Mouse (Mus musculus): ENCODE data around the gene Taar7f. TPM values are rescaled to one million over a fixed set of nuclear protein-coding genes. Genes with fewer than 3 reads are reported as not detected.
"Not testable (repeated sequence)": the region's sequence is repeated elsewhere in the genome, so short reads cannot be mapped to it uniquely, and the experiment has no call there.

Taar7f gene
- not detected in 2 replicates for polyA plus RNA-seq (2016; fragmentation: Nextera tagmentation; extraction: Ambion mirVana)

- Histone ChIP-seq H3K4me3 (no peak within 1 kb of the TSS), H3K27me3 (ENCODE audit: poor library complexity, severe bottlenecking) (no peaks in the 10 kb centered on the region), H3K36me3 (replicated peaks) (no peaks in the 10 kb centered on the region), H3K27ac (no peak within 1 kb of the TSS), H3K9me3 (no peaks in the 10 kb centered on the region), H3K4me1 (no peaks in the 10 kb centered on the region)
- DNase-seq (ENCODE audit: extremely low spot score, low spot score), result no peak
Measured at GRCm38 (mm10) chr10:24049210-24049609, at the start of gene Taar7f. Gene Taar7f, plus strand, starts transcription at chr10:24049510.

DNA sequence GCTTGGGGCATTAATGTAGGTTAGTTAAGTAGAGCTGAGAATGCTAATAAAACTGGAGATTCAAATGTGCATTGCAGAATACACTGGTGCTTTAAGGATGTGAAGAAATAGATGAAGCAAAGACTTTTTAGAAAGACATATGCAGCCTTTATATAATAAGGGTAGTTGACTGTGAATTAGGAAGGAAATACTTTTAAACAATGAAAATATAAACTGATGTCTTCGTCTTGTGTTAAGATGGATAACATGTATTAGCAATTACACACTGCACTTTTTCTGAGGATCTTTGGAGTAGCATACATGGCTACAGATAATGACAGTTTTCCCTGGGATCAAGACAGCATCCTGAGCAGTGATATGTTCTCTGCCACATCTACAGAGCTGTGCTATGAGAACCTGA is 49.7 kb upstream of the Taar7f start, which contains the start of gene Taar7b:
Gene Taar7b, plus strand, starts transcription at position 301 of the 400 bp plus-strand sequence.
- no peaks in the 10 kb centered on the region for H3K36me3 ChIP-seq (replicated peaks)
- no peak for DNase-seq (ENCODE audit: extremely low spot score, low spot score)
- 85% methylated on average over 1 of the region's 1 CpGs for WGBS
- no peaks in the 10 kb centered on the region for H3K4me1 ChIP-seq
- H3K4me3 ChIP-seq, result no peak within 1 kb of the TSS
- H3K9me3 ChIP-seq, result no peaks in the 10 kb centered on the region
- H3K27ac ChIP-seq, result no peak within 1 kb of the TSS
- no peaks in the 10 kb centered on the region for H3K27me3 ChIP-seq (ENCODE audit: poor library complexity, severe bottlenecking)

GRCm38 (mm10) chr10:24006442-24006841 is 42.9 kb upstream of the Taar7f start:
- H3K27me3 ChIP-seq (ENCODE audit: poor library complexity, severe bottlenecking), result no peaks in the 10 kb centered on the region
- H3K4me1 ChIP-seq, result no peaks in the 10 kb centered on the region
- H3K27ac ChIP-seq, result no peak overlapping the region
- 79% methylated on average over 1 of the region's 1 CpGs for WGBS
- DNase-seq (ENCODE audit: extremely low spot score, low spot score), result no peak
- no peak overlapping the region for H3K4me3 ChIP-seq
- H3K36me3 ChIP-seq (replicated peaks), result no peaks in the 10 kb centered on the region
- H3K9me3 ChIP-seq, result no peaks in the 10 kb centered on the region

DNA sequence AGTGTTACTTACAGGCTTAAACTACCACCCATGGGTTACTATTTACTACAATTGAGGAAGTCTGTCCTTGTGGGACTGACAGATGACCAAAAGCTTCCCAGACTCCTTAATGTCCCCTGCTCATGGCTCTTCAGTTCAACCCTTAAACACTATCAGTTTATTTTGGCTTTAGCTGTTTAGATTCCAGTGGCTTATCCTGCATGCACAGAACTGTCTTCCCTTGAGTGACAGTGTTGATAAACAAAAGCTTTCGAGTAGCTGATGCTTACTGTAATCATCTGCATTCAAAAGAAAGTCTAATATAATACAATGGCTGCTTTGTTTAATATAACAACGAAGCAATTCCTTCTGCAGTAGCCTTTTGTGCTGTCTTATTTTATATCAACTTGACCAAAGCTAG is 42.3 kb upstream of the Taar7f start:
- Histone ChIP-seq H3K4me3 (no peak overlapping the region), H3K27me3 (ENCODE audit: poor library complexity, severe bottlenecking) (no peaks in the 10 kb centered on the region), H3K27ac (no peak overlapping the region), H3K36me3 (replicated peaks) (no peaks in the 10 kb centered on the region), H3K9me3 (no peaks in the 10 kb centered on the region), H3K4me1 (no peaks in the 10 kb centered on the region)
- no peak for DNase-seq (ENCODE audit: extremely low spot score, low spot score)
- 73% methylated on average over 2 of the region's 2 CpGs for WGBS

DNA sequence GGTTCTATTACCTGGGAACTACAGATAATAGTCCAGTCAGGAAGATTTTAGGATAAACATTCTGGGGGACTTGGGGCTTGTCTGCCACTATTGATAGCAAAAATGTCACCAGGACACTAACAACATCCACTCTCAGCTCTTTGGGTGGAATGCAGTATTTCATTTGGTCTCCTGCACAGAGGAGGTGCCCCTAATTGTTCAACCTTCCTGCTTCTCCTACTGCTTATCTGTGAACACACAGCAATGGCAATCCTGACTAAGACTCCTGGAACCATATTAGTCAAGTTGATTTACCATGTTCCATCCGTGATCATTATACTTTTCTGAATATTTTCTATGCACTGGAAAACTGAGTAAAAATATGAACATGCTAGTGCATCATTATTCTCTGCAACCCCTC is 41.2 kb upstream of the Taar7f start:
- no peak for DNase-seq (ENCODE audit: extremely low spot score, low spot score)
- Histone ChIP-seq H3K36me3 (replicated peaks) (no peaks in the 10 kb centered on the region), H3K4me1 (no peaks in the 10 kb centered on the region), H3K4me3 (no peak overlapping the region), H3K27me3 (ENCODE audit: poor library complexity, severe bottlenecking) (no peaks in the 10 kb centered on the region), H3K27ac (no peak overlapping the region), H3K9me3 (no peaks in the 10 kb centered on the region)
- 94% methylated on average over 1 of the region's 1 CpGs for WGBS

DNA sequence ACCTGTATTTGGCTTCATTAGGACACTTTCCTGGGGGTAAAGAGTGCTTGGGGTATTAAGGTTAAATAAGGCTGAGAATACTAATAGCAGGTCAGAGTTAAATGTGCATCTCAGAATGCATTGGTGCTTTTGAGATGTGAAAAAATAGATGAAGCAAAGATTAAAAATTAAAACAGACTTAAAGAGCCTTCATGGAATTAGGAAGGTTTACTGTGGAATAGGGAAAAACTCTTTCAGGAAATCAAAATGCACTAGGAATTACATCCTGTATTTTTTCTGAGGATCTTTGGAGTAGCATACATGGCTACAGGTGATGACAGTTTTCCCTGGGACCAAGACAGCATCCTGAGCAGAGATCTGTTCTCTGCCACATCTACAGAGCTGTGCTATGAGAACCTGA is 22.4 kb upstream of the Taar7f start, which contains the start of gene Taar7d:
Gene Taar7d, plus strand, starts transcription at position 301 of the 400 bp plus-strand sequence.
- H3K4me1 ChIP-seq, result no peaks in the 10 kb centered on the region
- no peak within 1 kb of the TSS for H3K4me3 ChIP-seq
- DNase-seq (ENCODE audit: extremely low spot score, low spot score), result no peak
- no peaks in the 10 kb centered on the region for H3K36me3 ChIP-seq (replicated peaks)
- H3K27ac ChIP-seq, result no peak within 1 kb of the TSS
- H3K9me3 ChIP-seq, result no peaks in the 10 kb centered on the region
- no peaks in the 10 kb centered on the region for H3K27me3 ChIP-seq (ENCODE audit: poor library complexity, severe bottlenecking)

DNA sequence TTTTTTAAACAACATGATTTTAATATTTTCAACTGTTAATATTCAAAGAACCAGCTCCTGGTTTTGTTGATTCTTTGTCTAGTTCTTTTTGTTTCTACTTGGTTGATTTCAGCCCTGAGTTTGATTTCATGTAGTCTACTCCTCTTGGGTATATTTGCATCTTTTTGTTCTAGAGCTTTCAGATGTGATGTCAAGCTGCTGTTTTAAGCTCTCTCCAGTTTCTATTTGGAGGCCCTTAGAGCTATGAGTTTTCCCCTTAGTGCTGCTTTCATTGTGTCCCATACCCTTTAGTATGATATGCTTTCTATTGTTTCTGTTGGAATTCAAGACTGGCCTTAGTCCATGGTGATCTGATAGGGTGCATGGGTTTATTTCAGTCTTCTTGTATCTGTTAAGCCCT is 18.0 kb upstream of the Taar7f start:
- no peak overlapping the region for H3K27ac ChIP-seq
- H3K4me3 ChIP-seq, result no peak overlapping the region
- DNase-seq (ENCODE audit: extremely low spot score, low spot score), result no peak
- no peaks in the 10 kb centered on the region for H3K4me1 ChIP-seq
- no peaks in the 10 kb centered on the region for H3K36me3 ChIP-seq (replicated peaks)
- no peaks in the 10 kb centered on the region for H3K27me3 ChIP-seq (ENCODE audit: poor library complexity, severe bottlenecking)
- no peaks in the 10 kb centered on the region for H3K9me3 ChIP-seq

DNA sequence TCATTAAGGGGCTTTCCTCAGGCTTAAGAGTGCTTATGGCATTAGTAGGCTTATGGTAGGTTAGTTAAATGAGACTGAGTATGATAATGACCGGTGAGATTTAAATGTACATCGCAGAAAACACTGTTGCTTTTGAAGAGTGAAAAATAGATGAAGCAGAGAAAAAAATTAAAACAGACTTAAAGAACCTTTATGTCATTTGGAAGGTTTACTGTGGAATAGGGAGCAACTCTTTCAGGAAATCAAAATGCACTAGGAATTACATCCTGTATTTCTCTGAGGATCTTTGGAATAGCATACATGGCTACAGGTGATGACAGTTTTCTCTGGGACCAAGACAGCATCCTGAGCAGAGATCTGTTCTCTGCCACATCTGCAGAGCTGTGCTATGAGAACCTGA is 12.0 kb upstream of the Taar7f start, which contains the start of gene Taar7e:
Gene Taar7e, plus strand, starts transcription at position 301 of the 400 bp plus-strand sequence.
- DNase-seq (ENCODE audit: extremely low spot score, low spot score), result no peak
- Histone ChIP-seq H3K9me3 (no peaks in the 10 kb centered on the region), H3K27ac (no peak within 1 kb of the TSS), H3K27me3 (ENCODE audit: poor library complexity, severe bottlenecking) (no peaks in the 10 kb centered on the region), H3K4me1 (no peaks in the 10 kb centered on the region), H3K36me3 (replicated peaks) (no peaks in the 10 kb centered on the region), H3K4me3 (no peak within 1 kb of the TSS)
- 94% methylated on average over 2 of the region's 2 CpGs for WGBS

- Histone ChIP-seq H3K9me3 (no peaks in the 10 kb centered on the region), H3K4me3 (no peak overlapping the region), H3K4me1 (no peaks in the 10 kb centered on the region), H3K27ac (no peak overlapping the region), H3K27me3 (ENCODE audit: poor library complexity, severe bottlenecking) (no peaks in the 10 kb centered on the region), H3K36me3 (replicated peaks) (no peaks in the 10 kb centered on the region)
- DNase-seq (ENCODE audit: extremely low spot score, low spot score), result no peak
- WGBS, result 86% methylated on average over 2 of the region's 2 CpGs
Measured at GRCm38 (mm10) chr10:24040120-24040869, 9.0 kb upstream of the Taar7f start.

DNA sequence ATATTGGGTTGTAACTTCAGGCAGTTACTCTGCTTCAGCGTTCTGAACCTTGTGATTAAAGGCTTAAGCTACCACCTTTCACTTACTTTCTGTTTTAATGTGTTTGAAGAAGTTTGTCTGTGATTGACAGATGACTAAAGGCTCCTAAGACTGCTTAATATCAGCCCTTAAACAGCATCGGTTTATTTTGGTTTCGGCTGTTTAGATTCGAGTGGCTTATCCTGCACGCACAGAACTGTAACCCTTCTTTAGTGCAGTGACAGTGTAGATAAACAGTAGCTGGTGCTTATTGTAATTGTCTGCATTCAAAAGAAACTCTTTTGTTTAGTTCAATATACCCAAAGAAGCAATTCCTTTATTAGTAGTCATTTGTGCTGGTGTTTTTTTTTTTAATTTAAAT is 2.7 kb downstream of the Taar7f start:
- no peak overlapping the region for H3K4me3 ChIP-seq
- no peaks in the 10 kb centered on the region for H3K9me3 ChIP-seq
- H3K4me1 ChIP-seq, result no peaks in the 10 kb centered on the region
- 78% methylated on average over 5 of the region's 5 CpGs for whole genome bisulfite sequencing
- H3K27me3 ChIP-seq (ENCODE audit: poor library complexity, severe bottlenecking), result no peaks in the 10 kb centered on the region
- H3K36me3 ChIP-seq (replicated peaks), result no peaks in the 10 kb centered on the region
- H3K27ac ChIP-seq, result no peak overlapping the region
- DNase-seq (ENCODE audit: extremely low spot score, low spot score), result no peak

DNA sequence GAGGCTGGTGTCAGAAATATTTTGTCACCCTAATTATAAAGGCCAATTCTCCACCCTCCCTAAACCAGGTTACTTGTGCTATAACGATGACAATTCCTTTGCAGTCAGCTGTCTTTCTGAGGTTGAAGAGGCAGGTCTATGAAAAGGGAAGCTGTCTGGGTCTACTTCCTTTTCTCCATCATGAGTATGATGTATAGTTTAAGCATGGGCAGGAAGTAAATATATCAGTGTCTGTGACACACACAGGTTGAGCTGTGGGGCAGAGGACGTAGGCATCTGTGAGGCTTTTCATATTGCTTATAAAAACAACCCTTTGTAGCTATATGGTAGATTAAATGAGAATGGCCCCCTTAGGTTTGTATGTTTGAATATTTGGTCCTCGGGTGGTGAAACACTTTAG is 9.7 kb downstream of the Taar7f start:
- Histone ChIP-seq H3K36me3 (replicated peaks) (no peaks in the 10 kb centered on the region), H3K27me3 (ENCODE audit: poor library complexity, severe bottlenecking) (no peaks in the 10 kb centered on the region), H3K27ac (no peak overlapping the region), H3K4me1 (no peaks in the 10 kb centered on the region), H3K4me3 (no peak overlapping the region), H3K9me3 (peaks cover 4% of the 10 kb centered on the region; the same call in 1 of the 2 replicates)
- DNase-seq (ENCODE audit: extremely low spot score, low spot score), result no peak
- WGBS, result 87% methylated on average over 3 of the region's 3 CpGs

DNA sequence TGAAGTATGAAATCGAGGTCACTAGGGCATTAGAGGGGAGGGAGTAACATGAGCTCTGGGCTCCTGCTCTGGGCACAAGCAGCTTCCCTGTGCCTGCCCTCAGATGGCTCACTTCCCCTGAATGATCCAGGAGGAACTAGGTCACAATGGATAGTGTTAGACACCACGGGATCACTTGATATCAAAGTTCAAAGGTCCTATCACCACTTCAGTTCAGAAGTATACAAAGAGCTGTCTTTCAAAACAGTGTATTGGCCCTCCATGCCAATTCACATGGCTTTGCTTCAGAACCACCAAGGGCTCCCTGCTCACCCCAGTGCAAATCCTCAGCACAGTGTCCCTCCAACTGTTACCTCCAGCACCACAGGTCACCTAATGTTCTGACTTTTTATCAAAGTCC is 25.4 kb downstream of the Taar7f start:
- WGBS, result 64% methylated on average over 2 of the region's 2 CpGs
- H3K4me1 ChIP-seq; H3K27ac ChIP-seq; H3K27me3 ChIP-seq (ENCODE audit: poor library complexity, severe bottlenecking); H3K9me3 ChIP-seq; DNase-seq (ENCODE audit: extremely low spot score, low spot score); H3K4me3 ChIP-seq; H3K36me3 ChIP-seq (replicated peaks): not testable (repeated sequence)

DNA sequence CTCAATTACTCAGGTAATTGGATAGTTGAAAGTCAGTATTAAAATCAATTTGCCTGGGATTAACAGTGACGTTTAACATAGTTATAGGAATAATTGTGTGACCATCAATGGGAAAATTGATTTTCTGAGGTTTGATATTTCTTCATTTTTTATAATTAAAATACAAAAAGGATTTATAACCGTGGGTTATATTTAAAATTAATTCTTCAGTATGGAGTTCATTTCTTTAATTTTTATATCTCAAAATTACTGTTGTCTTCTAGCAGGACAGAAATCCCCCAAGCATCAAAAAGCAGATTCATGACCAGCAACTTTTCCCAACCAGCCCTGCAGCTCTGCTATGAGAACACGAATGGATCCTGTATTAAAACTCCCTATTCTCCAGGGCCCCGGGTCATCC is 26.9 kb downstream of the Taar7f start, which contains the start of gene Taar8a:
Gene Taar8a, plus strand, starts transcription at position 301 of the 400 bp plus-strand sequence.
- 86% methylated on average over 2 of the region's 4 CpGs for whole genome bisulfite sequencing
- H3K4me3 ChIP-seq; H3K36me3 ChIP-seq (replicated peaks); DNase-seq (ENCODE audit: extremely low spot score, low spot score); H3K27me3 ChIP-seq (ENCODE audit: poor library complexity, severe bottlenecking); H3K9me3 ChIP-seq; H3K27ac ChIP-seq; H3K4me1 ChIP-seq: not testable (repeated sequence)

Data from forebrain, embryonic 10.5 days (tissue).